Mouse (Mus musculus) hematopoietic stem cell, adult 5-6 weeks (primary cell): ENCODE data around the gene Mageb4. TPM values are rescaled to one million over a fixed set of nuclear protein-coding genes. Genes with fewer than 3 reads are reported as not detected.
"Not testable (repeated sequence)": the region's sequence is repeated elsewhere in the genome, so short reads cannot be mapped to it uniquely, and the experiment has no call there.

Source experiments
- ATAC-seq, 2 experiments: fragments of 125-278 bp in 1 of 2; replicated peaks in 1 of 2; 2 replicates each; pipeline ENCODE4 v1.8.0; 2016 to 2017; ENCODE audit warnings: inconsistent platforms in 2 of 2, mild to moderate bottlenecking in 2 of 2, moderate number of reproducible peaks in 2 of 2, low read depth in 1 of 2, moderate TSS enrichment in 1 of 2; ENCODE audit not compliant: low FRiP score in 2 of 2, poor library complexity in 2 of 2, severe bottlenecking in 2 of 2, insufficient read depth in 1 of 2, low TSS enrichment in 1 of 2
- total RNA-seq: library from RNA; stranded (forward); fragments of 172-1452, 232-1000 nt; gene quantifications from 2 replicates; pipeline ENCODE4 v1.2.3, GENCODE M21; 2017

Gene Mageb4
- not detected in 2 replicates for total RNA-seq

GRCm38 (mm10) chrX:86304993-86305392, at the start of gene Mageb4:
Mageb4 (minus strand) TSS chrX:86305093.
- ATAC-seq: not testable (repeated sequence)

DNA sequence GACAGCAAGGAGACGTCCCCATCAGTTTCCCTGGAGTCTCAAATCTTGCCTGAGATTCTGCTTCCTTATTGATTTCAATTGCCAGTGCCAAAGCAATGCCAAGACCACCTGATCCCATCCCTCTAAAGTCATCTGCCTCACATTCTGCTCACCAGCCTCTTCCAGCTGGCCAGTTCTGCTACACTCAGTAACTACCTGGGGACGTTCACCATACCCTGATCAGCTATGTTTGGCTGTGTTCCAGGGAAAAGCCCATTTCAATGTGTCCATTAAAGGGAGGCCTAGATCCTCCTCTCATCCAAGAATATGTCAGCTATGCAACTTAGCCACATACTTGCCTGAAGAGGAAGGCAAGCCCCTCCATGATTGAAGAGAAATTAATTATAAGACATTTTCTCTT, 20.3 kb downstream of the Mageb4 start:
- not testable (repeated sequence) for ATAC-seq

GRCm38 (mm10) chrX:86245950-86246349, 58.9 kb downstream of the Mageb4 start:
- not testable (repeated sequence) for ATAC-seq

DNA sequence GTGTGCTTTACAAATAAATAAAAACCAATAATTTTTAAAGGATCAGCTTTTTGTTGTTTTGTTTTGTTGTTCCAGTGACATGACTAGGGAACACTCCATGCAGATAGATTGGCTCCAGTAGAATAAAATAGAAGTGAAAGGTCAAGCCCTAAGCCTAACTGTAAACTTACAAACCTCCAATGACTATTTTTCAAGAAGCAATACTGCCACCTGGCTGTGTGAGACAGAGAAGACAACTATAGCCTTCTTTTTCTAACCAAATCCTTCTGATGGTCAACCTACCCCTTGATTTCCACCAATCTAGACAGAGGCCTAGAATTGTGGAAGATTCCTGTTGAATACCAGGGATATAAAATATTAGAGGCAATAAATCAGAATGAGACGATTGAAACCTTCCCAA, 67.6 kb downstream of the Mageb4 start:
- ATAC-seq: no peak

Other genes starting within 250 kb of the Mageb4 start
- not detected in 2 replicates for gene Nr0b1, start 113.3 kb downstream of the Mageb4 start, total RNA-seq